Mouse (Mus musculus) kidney, adult 2 months (tissue): Measurements from ENCODE around the gene Plpp2. TPM values are rescaled to one million over a fixed set of nuclear protein-coding genes. Genes with fewer than 3 reads are reported as not detected.

Experiments
- DNase-seq: peaks from one replicate; pipeline ENCODE4 v3.0.0; 2021
- H3K27ac ChIP-seq: fragments of 200-500 bp; 2 replicates; pipeline ENCODE4 v1.5.1; 2012; ENCODE audit warnings: low read depth, low read length, control low read depth, inconsistent platforms; ENCODE audit not compliant: insufficient read depth
- H3K27me3 ChIP-seq: fragments of 200-500 bp; replicated peaks from 2 replicates; pipeline ENCODE4 v1.6.1; 2012; ENCODE audit warnings: mild to moderate bottlenecking, moderate library complexity, low read length, inconsistent platforms; ENCODE audit not compliant: control insufficient read depth, insufficient read depth
- H3K36me3 ChIP-seq: fragments of 200-500 bp; 2 replicates; pipeline ENCODE4 v1.6.1; 2012; ENCODE audit warnings: mild to moderate bottlenecking, moderate library complexity, low read length, inconsistent platforms; ENCODE audit not compliant: control insufficient read depth, insufficient read depth
- H3K4me1 ChIP-seq: fragments of 200-500 bp; 2 replicates; pipeline ENCODE4 v1.6.1; 2011; ENCODE audit warnings: low read length; ENCODE audit not compliant: control insufficient read depth, insufficient read depth
- H3K4me3 ChIP-seq: fragments of 200-500 bp; 2 replicates; pipeline ENCODE4 v1.5.1; 2011; ENCODE audit warnings: mild to moderate bottlenecking, low read depth, low read length, control low read depth; ENCODE audit not compliant: insufficient read depth
- CTCF ChIP-seq: fragments of 200-500 bp; conservative IDR thresholded peaks from 2 replicates; pipeline ENCODE4 v1.5.1; 2011; ENCODE audit warnings: low read depth, mild to moderate bottlenecking, control low read depth, low read length, moderate library complexity, mixed read lengths; ENCODE audit not compliant: insufficient read depth, insufficient read length
- POLR2A ChIP-seq: fragments of 200-500 bp; IDR thresholded peaks from one replicate; pipeline ENCODE4 v1.6.1; 2011; ENCODE audit warnings: low read depth, low read length, control low read depth
- WGBS: fragments of 180-500 bp; shearing (Covaris S2); methylation state at CpG from one replicate; pipeline ENCODE4 v1.1.7; 2018; 5-methylcytosine and 5-hydroxymethylcytosine counted together
- polyA plus RNA-seq: library from polyadenylated mRNA; depleted of rRNA; stranded (reverse); fragments of >200 nt; gene quantifications from 2 replicates; pipeline ENCODE4 v1.2.3, GENCODE M21; 2012

Plpp2 gene
- polyA plus RNA-seq, 1 experiment: 58.1 TPM

DNA sequence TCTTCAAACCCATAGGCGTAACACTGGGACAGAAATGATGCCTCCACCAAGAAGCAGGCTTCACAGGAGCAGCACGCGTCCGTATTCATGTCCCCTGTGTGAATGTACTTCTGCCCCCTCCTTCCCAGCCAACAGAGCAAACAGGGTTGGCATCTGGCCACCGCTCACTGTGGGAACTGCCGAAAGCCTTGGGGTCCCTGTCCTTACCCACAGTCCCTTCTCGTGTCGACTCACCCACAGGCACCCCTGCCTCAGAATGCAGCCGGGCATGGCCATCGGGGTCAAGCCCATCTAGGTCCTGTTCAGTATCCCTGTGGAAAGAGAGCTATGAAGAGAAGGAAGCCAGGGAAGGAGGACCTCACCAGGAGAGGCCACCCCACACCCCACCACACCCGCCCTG, 8.6 kb upstream of the Plpp2 start:
- no peaks in the 10 kb centered on the region; the same call in 1 of the 2 replicates for H3K36me3 ChIP-seq
- H3K27me3 ChIP-seq: no peaks in the 10 kb centered on the region
- H3K4me3 ChIP-seq: no peak overlapping the region
- TF ChIP-seq CTCF (no peak), POLR2A (no peak)
- no peak overlapping the region for H3K27ac ChIP-seq
- WGBS: 81% methylated on average over 11 of the region's 11 CpGs
- no peaks in the 10 kb centered on the region for H3K4me1 ChIP-seq
- peak; percentile 34 for DNase-seq

DNA sequence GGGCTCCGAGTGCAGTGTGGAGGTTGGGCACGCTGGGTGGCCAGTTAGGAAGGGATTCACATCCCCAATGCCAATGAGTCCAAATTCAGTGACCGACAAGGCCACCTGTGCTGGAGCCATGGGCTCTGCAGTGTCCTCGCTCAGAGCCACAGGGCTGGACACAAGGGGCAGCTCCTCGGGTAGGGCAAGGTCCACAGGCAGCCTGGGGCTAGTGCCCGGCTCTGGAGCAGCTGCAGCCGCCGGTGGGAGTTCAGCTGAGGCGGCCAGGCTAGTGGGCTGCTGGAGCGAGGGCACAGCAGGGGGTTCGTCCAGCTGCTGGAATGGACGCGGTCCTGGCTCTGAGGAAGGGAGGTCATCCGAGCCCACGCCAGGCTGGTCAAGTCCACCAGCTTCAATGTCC, 7.9 kb upstream of the Plpp2 start:
- no peaks in the 10 kb centered on the region; the same call in 1 of the 2 replicates for H3K36me3 ChIP-seq
- TF ChIP-seq CTCF (no peak), POLR2A (no peak)
- H3K27ac ChIP-seq: no peak overlapping the region
- WGBS: 70% methylated on average over 15 of the region's 15 CpGs
- no peak overlapping the region for H3K4me3 ChIP-seq
- H3K27me3 ChIP-seq: no peaks in the 10 kb centered on the region
- peak; percentile 77 for DNase-seq
- no peaks in the 10 kb centered on the region for H3K4me1 ChIP-seq

DNA sequence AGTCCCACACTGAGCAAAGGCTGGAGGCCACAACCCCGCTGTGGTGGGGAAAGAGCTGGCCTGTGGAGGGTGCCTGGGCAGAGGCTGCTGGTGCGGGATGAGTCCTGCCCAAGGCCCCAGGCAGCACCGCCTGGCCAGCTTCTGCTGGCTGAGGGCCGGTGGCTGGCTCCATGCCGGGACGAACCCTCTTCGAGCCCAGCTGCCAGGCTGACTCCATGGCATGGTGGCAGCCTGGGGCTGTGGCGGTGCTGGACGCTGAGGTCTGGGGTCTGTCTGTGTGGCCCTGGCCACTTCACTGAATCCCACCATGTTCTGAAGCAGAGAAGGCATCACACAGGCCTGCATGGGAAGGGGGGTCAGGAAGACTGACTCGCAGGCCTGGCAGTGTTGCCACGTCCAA, 7.2 kb upstream of the Plpp2 start:
- WGBS: 91% methylated on average over 11 of the region's 11 CpGs
- Histone ChIP-seq H3K27me3 (no peaks in the 10 kb centered on the region), H3K4me1 (no peaks in the 10 kb centered on the region), H3K36me3 (no peaks in the 10 kb centered on the region; the same call in 1 of the 2 replicates), H3K27ac (no peak overlapping the region), H3K4me3 (no peak overlapping the region)
- no peak for TF ChIP-seq CTCF
- TF ChIP-seq POLR2A: no peak
- no peak for DNase-seq

DNA sequence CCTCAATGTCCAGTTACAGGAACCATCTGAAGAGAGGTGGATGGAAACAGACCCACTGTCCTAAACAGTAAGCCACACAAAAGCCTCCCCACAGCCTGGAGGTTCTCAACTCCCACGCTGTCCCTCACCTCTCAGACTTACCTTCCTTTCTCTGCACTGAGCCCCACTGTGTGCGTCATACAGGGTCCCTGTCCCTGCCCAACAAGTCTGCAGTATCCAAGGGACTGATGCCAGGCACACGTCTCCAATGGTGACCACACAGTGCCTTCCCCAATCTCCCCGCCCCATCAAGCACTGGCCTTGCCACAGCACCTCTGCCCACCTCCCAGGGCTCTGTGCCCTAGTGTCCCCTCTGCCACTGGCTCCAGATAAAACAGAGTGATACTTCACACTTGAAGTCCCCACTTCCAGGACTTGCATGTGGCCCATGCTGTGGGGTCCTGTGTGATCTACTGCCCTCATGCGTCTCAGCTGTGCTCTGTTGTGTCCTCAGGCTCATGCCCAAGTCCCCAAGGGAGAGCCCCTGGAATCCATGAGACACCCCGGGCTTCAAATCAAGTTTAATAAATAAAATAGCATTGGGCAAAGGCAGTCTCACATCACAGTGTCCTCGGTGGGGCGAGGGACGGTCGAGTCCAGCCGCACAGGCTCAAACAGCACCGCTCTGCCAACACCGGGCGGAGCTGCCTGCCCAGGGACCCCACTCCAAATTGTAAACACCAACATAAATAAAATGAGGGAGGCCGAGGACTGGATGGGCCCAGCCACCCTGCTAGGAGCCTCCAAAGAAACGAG, 6.3 kb upstream of the Plpp2 start:
- no peak for DNase-seq
- WGBS: 95% methylated on average over 16 of the region's 16 CpGs
- TF ChIP-seq POLR2A: no peak
- TF ChIP-seq CTCF: no peak
- Histone ChIP-seq H3K4me1 (no peaks in the 10 kb centered on the region), H3K27me3 (no peaks in the 10 kb centered on the region), H3K4me3 (no peak overlapping the region), H3K36me3 (no peaks in the 10 kb centered on the region; the same call in 1 of the 2 replicates), H3K27ac (no peak overlapping the region)

DNA sequence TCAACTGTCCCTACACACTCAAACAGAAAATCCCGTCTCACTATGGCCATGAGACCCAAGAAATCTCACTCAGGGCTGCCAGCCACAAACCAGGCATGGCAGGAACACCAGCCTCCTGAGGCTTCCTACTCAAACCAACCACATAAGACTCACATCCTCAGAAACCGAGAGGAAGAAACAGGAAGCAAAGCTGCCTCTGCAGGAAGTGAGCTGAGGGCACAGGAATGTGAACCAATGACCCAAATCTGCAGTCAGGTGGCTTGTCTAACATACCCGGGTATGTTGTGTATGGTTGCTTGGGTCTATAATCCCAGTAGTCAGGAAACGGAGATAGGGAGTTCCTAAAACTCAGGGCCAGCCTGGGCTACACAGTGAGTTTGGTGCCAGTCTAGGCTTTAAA, 5.3 kb upstream of the Plpp2 start:
- 37% methylated on average over 4 of the region's 4 CpGs for WGBS
- peak; percentile 19 for DNase-seq
- Histone ChIP-seq H3K4me1 (no peaks in the 10 kb centered on the region), H3K36me3 (no peaks in the 10 kb centered on the region; the same call in 1 of the 2 replicates), H3K27me3 (no peaks in the 10 kb centered on the region), H3K27ac (no peak overlapping the region), H3K4me3 (no peak overlapping the region)
- no peak for TF ChIP-seq POLR2A
- no peak for TF ChIP-seq CTCF

DNA sequence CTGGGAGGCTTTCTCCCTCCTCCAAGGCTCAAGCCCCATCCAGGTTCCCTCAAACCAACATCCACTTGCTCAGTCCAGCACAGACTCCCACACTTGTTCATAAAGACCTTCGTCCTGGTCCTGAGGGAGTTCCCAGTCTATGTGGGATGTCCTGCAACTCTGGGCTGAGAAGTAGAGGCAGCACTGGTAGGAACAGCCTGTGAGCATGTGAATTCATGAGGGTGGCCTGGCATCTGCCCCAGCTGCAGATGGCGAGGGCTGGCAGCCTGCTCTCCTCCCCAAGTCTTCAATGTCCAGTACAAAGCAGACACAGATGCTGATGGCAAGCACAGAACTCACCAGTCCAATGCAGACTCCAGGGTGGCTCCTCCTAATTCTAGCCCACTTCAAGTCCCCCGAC, 4.7 kb upstream of the Plpp2 start:
- WGBS: 91% methylated on average over 3 of the region's 3 CpGs
- DNase-seq: no peak
- H3K27ac ChIP-seq: no peak overlapping the region

DNA sequence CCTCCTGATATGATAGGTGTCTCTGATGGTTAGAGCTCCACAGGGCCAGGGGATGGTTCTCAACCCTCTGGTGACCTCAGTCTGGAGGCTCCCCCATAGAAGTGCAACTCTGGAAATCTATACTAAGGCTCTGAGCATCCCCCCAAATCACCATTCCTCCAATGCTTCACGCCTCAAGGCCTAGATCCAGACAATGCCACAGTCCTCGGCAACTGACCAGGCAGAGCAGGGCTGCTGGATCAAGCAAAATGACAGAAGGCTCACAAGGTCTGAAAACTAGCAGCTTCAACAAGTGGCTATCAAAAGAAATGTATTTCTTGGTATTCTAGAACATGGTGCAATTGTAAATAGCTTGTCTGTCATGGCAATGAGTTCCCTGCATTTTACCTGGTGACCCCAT, 4.2 kb upstream of the Plpp2 start:
- WGBS: 93% methylated on average over 2 of the region's 2 CpGs
- Histone ChIP-seq H3K4me1 (no peaks in the 10 kb centered on the region), H3K27ac (no peak overlapping the region), H3K4me3 (no peak overlapping the region), H3K27me3 (no peaks in the 10 kb centered on the region), H3K36me3 (no peaks in the 10 kb centered on the region; the same call in 1 of the 2 replicates)
- TF ChIP-seq POLR2A: no peak
- TF ChIP-seq CTCF: no peak
- DNase-seq: no peak

More for the DNA sequence above, 4.7 kb upstream of the Plpp2 start:
- H3K4me1 ChIP-seq: no peaks in the 10 kb centered on the region
- no peaks in the 10 kb centered on the region for H3K27me3 ChIP-seq
- H3K36me3 ChIP-seq: no peaks in the 10 kb centered on the region; the same call in 1 of the 2 replicates
- no peak overlapping the region for H3K4me3 ChIP-seq
- TF ChIP-seq CTCF (no peak), POLR2A (no peak)
